Mouse (Mus musculus): ENCODE data around the gene Scd3. TPM values are rescaled to one million over a fixed set of nuclear protein-coding genes. Genes with fewer than 3 reads are reported as not detected.
A peak's percentile ranks its signal among the peaks of the same experiment; 100 is the strongest.

Gene Scd3
- polyA plus RNA-seq, 1 experiment = 0.13 TPM

- Histone ChIP-seq H3K4me1 (ENCODE audit: control insufficient read depth, insufficient read depth, low read length) (no peaks in the 10 kb centered on the region), H3K36me3 (ENCODE audit: control insufficient read depth, insufficient read depth, low read length) (no peaks in the 10 kb centered on the region), H3K4me3 (ENCODE audit: insufficient read depth, low read depth, low read length) (peak overlapping the region; percentile 74), H3K27ac (ENCODE audit: insufficient read depth, low read depth, low read length) (peak overlapping the region; percentile 75; the same call in 1 of the 2 replicates), H3K27me3 (replicated peaks; ENCODE audit: control insufficient read depth, insufficient read depth, low read length) (no peaks in the 10 kb centered on the region)
- WGBS = under 1% methylated on average over 43 of the region's 43 CpGs
- TF ChIP-seq CTCF (conservative IDR thresholded peaks at IDR 0.05; ENCODE audit: insufficient read depth, insufficient read length, low read depth, low read length) = no peak
- TF ChIP-seq POLR2A (IDR thresholded peaks at IDR 0.05; ENCODE audit: low read depth, low read length) = no peak
- DNase-seq = peak; percentile 88
Measured at GRCm38 (mm10) chr19:44266824-44267498, 63.9 kb downstream of the Scd3 start.

DNA sequence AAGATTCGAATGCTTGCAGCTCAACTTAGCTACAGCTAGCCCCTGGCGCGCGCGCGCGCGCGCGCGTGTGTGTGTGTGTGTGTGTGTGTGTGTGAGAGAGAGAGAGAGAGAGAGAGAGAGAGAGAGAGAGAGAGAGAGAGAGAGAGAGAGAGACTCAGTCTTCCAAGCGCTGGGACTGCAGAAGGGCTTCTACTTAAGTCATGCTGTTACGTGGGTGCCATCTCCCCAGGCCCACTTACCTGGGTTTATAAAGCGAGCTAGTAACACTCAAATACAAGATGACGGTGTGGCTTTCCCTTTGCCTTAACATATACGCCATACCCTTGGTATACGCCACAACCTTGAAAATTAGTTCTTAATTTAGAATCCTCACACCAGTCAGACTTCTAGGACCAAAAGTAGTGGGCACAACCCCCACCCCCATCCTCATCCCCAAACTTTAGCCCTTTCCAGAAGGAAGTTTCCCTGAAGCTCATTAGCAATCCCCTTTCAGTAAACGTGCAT, 64.5 kb downstream of the Scd3 start:
- H3K36me3 ChIP-seq (ENCODE audit: control insufficient read depth, insufficient read depth, low read length) = no peaks in the 10 kb centered on the region
- TF ChIP-seq POLR2A (IDR thresholded peaks at IDR 0.05; ENCODE audit: low read depth, low read length) = no peak
- no peak for TF ChIP-seq CTCF (conservative IDR thresholded peaks at IDR 0.05; ENCODE audit: insufficient read depth, insufficient read length, low read depth, low read length)
- no peaks in the 10 kb centered on the region for H3K4me1 ChIP-seq (ENCODE audit: control insufficient read depth, insufficient read depth, low read length)
- no peaks in the 10 kb centered on the region for H3K27me3 ChIP-seq (replicated peaks; ENCODE audit: control insufficient read depth, insufficient read depth, low read length)
- no peak for DNase-seq
- H3K27ac ChIP-seq (ENCODE audit: insufficient read depth, low read depth, low read length) = peak overlapping the region; percentile 75; the same call in 1 of the 2 replicates
- 19% methylated on average over 18 of the region's 18 CpGs for WGBS
- peak overlapping the region; percentile 74 for H3K4me3 ChIP-seq (ENCODE audit: insufficient read depth, low read depth, low read length)

DNA sequence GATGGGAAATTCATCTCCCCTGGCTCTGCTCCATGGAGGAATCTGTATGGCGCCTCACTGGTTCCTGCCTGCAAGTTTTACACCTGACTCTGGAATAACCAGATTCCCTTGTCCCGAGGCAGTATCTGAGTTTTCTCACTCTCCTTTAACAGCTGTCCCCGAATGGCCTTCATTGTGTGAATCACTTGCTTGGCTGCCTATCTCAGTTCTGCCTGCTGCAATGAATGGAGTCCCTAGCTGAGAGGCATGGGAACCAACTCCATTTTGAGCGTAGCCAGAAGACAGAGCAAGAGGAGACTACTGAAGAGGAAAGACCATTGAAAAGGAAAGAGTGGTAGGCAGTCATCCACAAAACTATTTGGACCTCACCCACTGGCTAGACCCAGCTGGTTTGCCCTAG, 70.6 kb downstream of the Scd3 start:
- H3K4me1 ChIP-seq (ENCODE audit: control insufficient read depth, insufficient read depth, low read length) = no peaks in the 10 kb centered on the region; the same call in 1 of the 2 replicates
- H3K27ac ChIP-seq (ENCODE audit: insufficient read depth, low read depth, low read length) = no peak overlapping the region
- DNase-seq = no peak
- no peak overlapping the region for H3K4me3 ChIP-seq (ENCODE audit: insufficient read depth, low read depth, low read length)
- no peaks in the 10 kb centered on the region for H3K36me3 ChIP-seq (ENCODE audit: control insufficient read depth, insufficient read depth, low read length)
- no peaks in the 10 kb centered on the region for H3K27me3 ChIP-seq (replicated peaks; ENCODE audit: control insufficient read depth, insufficient read depth, low read length)
- TF ChIP-seq POLR2A (IDR thresholded peaks at IDR 0.05; ENCODE audit: low read depth, low read length) = no peak
- WGBS = 78% methylated on average over 4 of the region's 4 CpGs

- TF ChIP-seq POLR2A (IDR thresholded peaks at IDR 0.05; ENCODE audit: low read depth, low read length) = no peak
- TF ChIP-seq CTCF (conservative IDR thresholded peaks at IDR 0.05; ENCODE audit: insufficient read depth, insufficient read length, low read depth, low read length) = no peak
Measured at GRCm38 (mm10) chr19:44274452-44274851, 71.4 kb downstream of the Scd3 start.

DNA sequence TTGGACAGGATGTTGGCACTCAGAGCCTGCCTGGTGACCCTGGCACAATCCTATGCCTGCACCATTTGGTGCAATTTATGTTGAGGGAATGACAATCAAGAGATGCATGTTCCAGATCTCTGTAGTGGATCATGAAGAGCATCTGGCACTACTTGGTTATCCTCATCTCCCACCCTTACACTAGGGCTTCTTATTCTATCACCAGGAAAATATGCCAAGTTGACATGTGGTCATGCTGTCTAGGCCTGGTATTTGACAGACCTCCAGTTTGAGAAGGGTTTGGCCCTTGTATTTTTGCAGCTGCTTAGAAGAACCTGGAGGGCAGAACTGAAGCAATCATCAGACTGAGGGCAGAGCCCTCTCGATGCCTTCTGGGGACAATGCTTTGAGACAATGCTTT, 72.3 kb downstream of the Scd3 start:
- no peak for TF ChIP-seq CTCF (conservative IDR thresholded peaks at IDR 0.05; ENCODE audit: insufficient read depth, insufficient read length, low read depth, low read length)
- WGBS = 84% methylated on average over 1 of the region's 1 CpGs
- Histone ChIP-seq H3K36me3 (ENCODE audit: control insufficient read depth, insufficient read depth, low read length) (no peaks in the 10 kb centered on the region), H3K27ac (ENCODE audit: insufficient read depth, low read depth, low read length) (no peak overlapping the region), H3K4me3 (ENCODE audit: insufficient read depth, low read depth, low read length) (no peak overlapping the region), H3K4me1 (ENCODE audit: control insufficient read depth, insufficient read depth, low read length) (no peaks in the 10 kb centered on the region; the same call in 1 of the 2 replicates), H3K27me3 (replicated peaks; ENCODE audit: control insufficient read depth, insufficient read depth, low read length) (no peaks in the 10 kb centered on the region)
- no peak for DNase-seq

More at GRCm38 (mm10) chr19:44274452-44274851, 71.4 kb downstream of the Scd3 start:
- no peaks in the 10 kb centered on the region for H3K27me3 ChIP-seq (replicated peaks; ENCODE audit: control insufficient read depth, insufficient read depth, low read length)
- no peak for DNase-seq
- 98% methylated on average over 4 of the region's 4 CpGs for WGBS
- no peaks in the 10 kb centered on the region; the same call in 1 of the 2 replicates for H3K4me1 ChIP-seq (ENCODE audit: control insufficient read depth, insufficient read depth, low read length)
- no peak overlapping the region for H3K4me3 ChIP-seq (ENCODE audit: insufficient read depth, low read depth, low read length)
- no peak overlapping the region for H3K27ac ChIP-seq (ENCODE audit: insufficient read depth, low read depth, low read length)
- H3K36me3 ChIP-seq (ENCODE audit: control insufficient read depth, insufficient read depth, low read length) = no peaks in the 10 kb centered on the region

GRCm38 (mm10) chr19:44276861-44277260, 73.8 kb downstream of the Scd3 start:
- Histone ChIP-seq H3K36me3 (ENCODE audit: control insufficient read depth, insufficient read depth, low read length) (no peaks in the 10 kb centered on the region), H3K27me3 (replicated peaks; ENCODE audit: control insufficient read depth, insufficient read depth, low read length) (no peaks in the 10 kb centered on the region), H3K27ac (ENCODE audit: insufficient read depth, low read depth, low read length) (no peak overlapping the region), H3K4me3 (ENCODE audit: insufficient read depth, low read depth, low read length) (no peak overlapping the region), H3K4me1 (ENCODE audit: control insufficient read depth, insufficient read depth, low read length) (peaks cover 4% of the 10 kb centered on the region; the same call in 1 of the 2 replicates)
- DNase-seq = peak; percentile 27
- no peak for TF ChIP-seq POLR2A (IDR thresholded peaks at IDR 0.05; ENCODE audit: low read depth, low read length)
- no peak for TF ChIP-seq CTCF (conservative IDR thresholded peaks at IDR 0.05; ENCODE audit: insufficient read depth, insufficient read length, low read depth, low read length)
- 62% methylated on average over 5 of the region's 5 CpGs for WGBS

GRCm38 (mm10) chr19:44277931-44278330, 74.9 kb downstream of the Scd3 start:
- WGBS = 89% methylated on average over 8 of the region's 8 CpGs

More at GRCm38 (mm10) chr19:44277931-44278330, 74.9 kb downstream of the Scd3 start:
- no peak for TF ChIP-seq POLR2A (IDR thresholded peaks at IDR 0.05; ENCODE audit: low read depth, low read length)
- no peak for TF ChIP-seq CTCF (conservative IDR thresholded peaks at IDR 0.05; ENCODE audit: insufficient read depth, insufficient read length, low read depth, low read length)
- Histone ChIP-seq H3K27me3 (replicated peaks; ENCODE audit: control insufficient read depth, insufficient read depth, low read length) (no peaks in the 10 kb centered on the region), H3K27ac (ENCODE audit: insufficient read depth, low read depth, low read length) (no peak overlapping the region), H3K36me3 (ENCODE audit: control insufficient read depth, insufficient read depth, low read length) (no peaks in the 10 kb centered on the region), H3K4me3 (ENCODE audit: insufficient read depth, low read depth, low read length) (no peak overlapping the region), H3K4me1 (ENCODE audit: control insufficient read depth, insufficient read depth, low read length) (peaks cover 4% of the 10 kb centered on the region; the same call in 1 of the 2 replicates)
- no peak for DNase-seq

All from kidney, adult 2 months (tissue).